Mouse (Mus musculus): ENCODE results near the gene Dynll1.

- TF ChIP-seq CTCF (IDR thresholded peaks at IDR 0.05; ENCODE audit: borderline replicate concordance, control insufficient read depth, extremely low read depth, insufficient read depth, low read length, poor library complexity) (no peak), POLR2A (IDR thresholded peaks at IDR 0.05; ENCODE audit: control insufficient read depth, extremely low read depth, insufficient read depth, low read length, poor library complexity) (no peak)
These were observed 26.4 kb downstream of the Dynll1 start for GRCm38 (mm10) chr5:115274353-115274752.
